Mouse (Mus musculus): ENCODE measurements at regions not wholly inside any gene's neighbourhood (a gene's known extent, or its start where the extent isn't known, plus 50 kb on each side); places are given as distances from the start of the nearest gene placed in this dataset.

DNA sequence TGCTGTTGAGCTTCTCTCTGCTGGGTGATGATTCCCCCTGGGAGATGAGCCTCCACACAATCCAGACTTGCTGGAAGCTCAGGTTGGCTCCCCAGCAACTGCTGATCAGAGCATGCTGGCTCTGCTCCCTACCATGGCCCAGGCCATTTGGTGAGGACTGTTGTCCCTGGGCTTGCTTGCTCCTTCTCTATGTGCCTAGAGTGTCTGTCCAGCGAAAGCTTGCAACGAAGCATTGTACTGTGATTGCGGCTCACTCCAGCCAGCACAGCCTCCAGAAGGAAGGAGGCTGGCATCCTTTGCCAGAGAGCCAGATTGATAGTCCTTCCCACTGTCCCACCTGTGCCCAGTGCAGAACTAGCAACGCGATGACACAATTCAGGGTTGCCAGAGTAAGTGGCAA, 295.1 kb upstream of the Npvf start:
- TF ChIP-seq CTCF (IDR thresholded peaks at IDR 0.05) (no peak), EP300 (IDR thresholded peaks at IDR 0.05) (no peak)

Data from lung, postnatal 0 days (tissue).